Mouse (Mus musculus): ENCODE data around the gene Rnd1.

DNA sequence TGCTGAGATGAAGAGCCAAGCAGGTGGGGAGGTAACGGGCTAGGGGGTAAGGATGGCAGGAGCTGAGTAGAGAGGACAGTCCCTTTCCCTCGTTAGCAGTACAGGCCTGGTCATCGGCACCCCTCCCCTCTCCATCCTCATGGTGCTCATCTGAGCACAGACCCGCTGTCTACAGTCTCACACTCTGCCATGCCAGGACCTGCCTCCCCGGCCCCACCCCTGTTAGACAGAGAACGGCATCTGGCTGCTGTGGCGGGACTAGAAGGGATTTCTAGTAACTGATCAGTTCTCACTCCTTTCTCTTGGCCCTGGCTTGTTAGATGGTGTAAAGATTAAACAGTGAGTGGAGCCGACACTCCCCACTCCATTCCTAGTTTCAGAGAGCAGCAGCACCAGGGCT lies 30.5 kb downstream of the Rnd1 start:
- TF ChIP-seq POLR2A (IDR thresholded peaks at IDR 0.05; ENCODE audit: borderline replicate concordance, low read depth, low read length) (no peak), CTCF (IDR thresholded peaks at IDR 0.05; ENCODE audit: low read depth, low read length) (no peak)

Data from bone marrow macrophage, adult 2 months (primary cell).